Mouse (Mus musculus): ENCODE measurements around the gene Ifrd2.
A peak's percentile ranks its signal among the peaks of the same experiment; 100 is the strongest.

Ifrd2 gene

GRCm38 (mm10) chr9:107624539-107624938, 37.1 kb downstream of the Ifrd2 start:
- DNase-seq (ENCODE audit: low read depth), result no peak

- no peak for DNase-seq (ENCODE audit: low read depth)
These were observed 37.5 kb downstream of the Ifrd2 start for GRCm38 (mm10) chr9:107624951-107625350.

- no peak for DNase-seq (ENCODE audit: low read depth)
These were observed 38.1 kb downstream of the Ifrd2 start for GRCm38 (mm10) chr9:107625351-107626128.

- DNase-seq (ENCODE audit: low read depth), result no peak
These were observed 38.9 kb downstream of the Ifrd2 start for GRCm38 (mm10) chr9:107626158-107626843.

- DNase-seq (ENCODE audit: low read depth), result no peak
These were observed 39.4 kb downstream of the Ifrd2 start for GRCm38 (mm10) chr9:107626844-107627277.

GRCm38 (mm10) chr9:107627387-107628255, 40.2 kb downstream of the Ifrd2 start:
- no peak for DNase-seq (ENCODE audit: low read depth)

GRCm38 (mm10) chr9:107628721-107629410, 41.4 kb downstream of the Ifrd2 start:
- DNase-seq (ENCODE audit: low read depth), result no peak

GRCm38 (mm10) chr9:107629411-107629730, 41.9 kb downstream of the Ifrd2 start:
- DNase-seq (ENCODE audit: low read depth), result no peak

- no peak for DNase-seq (ENCODE audit: low read depth)
These were observed 42.5 kb downstream of the Ifrd2 start for GRCm38 (mm10) chr9:107629901-107630425.

- DNase-seq (ENCODE audit: low read depth), result no peak
These were observed 43.1 kb downstream of the Ifrd2 start for GRCm38 (mm10) chr9:107630576-107630975.

- no peak for DNase-seq (ENCODE audit: low read depth)
These were observed 43.9 kb downstream of the Ifrd2 start for GRCm38 (mm10) chr9:107631311-107631826.

- DNase-seq (ENCODE audit: low read depth), result no peak
These were observed 44.4 kb downstream of the Ifrd2 start for GRCm38 (mm10) chr9:107631861-107632260.

- DNase-seq (ENCODE audit: low read depth), result no peak
These were observed 45.0 kb downstream of the Ifrd2 start for GRCm38 (mm10) chr9:107632478-107632877.

- peak; percentile 70 for DNase-seq (ENCODE audit: low read depth)
These were observed 45.7 kb downstream of the Ifrd2 start for GRCm38 (mm10) chr9:107633091-107633660.

- no peak for DNase-seq (ENCODE audit: low read depth)
These were observed 46.4 kb downstream of the Ifrd2 start for GRCm38 (mm10) chr9:107633661-107634405.

GRCm38 (mm10) chr9:107634406-107635278, 47.2 kb downstream of the Ifrd2 start:
- DNase-seq (ENCODE audit: low read depth), result no peak

GRCm38 (mm10) chr9:107635279-107636028, 48.0 kb downstream of the Ifrd2 start, which contains the start of gene Gnai2:
Gene Gnai2 (minus strand): TSS chr9:107635367.
- DNase-seq (ENCODE audit: low read depth), result peak; percentile 95

GRCm38 (mm10) chr9:107637070-107637469, 49.6 kb downstream of the Ifrd2 start:
- no peak for DNase-seq (ENCODE audit: low read depth)

Measured in c-Kit-positive CD71-positive TER-119-negative erythroid progenitor cells, embryonic 14.5 days (primary cell).